Mouse (Mus musculus) MEL (cell line): ENCODE measurements around the gene Lad1. TPM values are rescaled to one million over a fixed set of nuclear protein-coding genes. Genes with fewer than 3 reads are reported as not detected.

Source experiments
- DNase-seq: peaks from one replicate; pipeline ENCODE4 v3.0.0; 2011; ENCODE audit warnings: low read depth, low spot score
- H3K27ac ChIP-seq: 2 replicates; pipeline ENCODE4 v1.5.1; 2012; ENCODE audit warnings: low read depth, mild to moderate bottlenecking, control low read depth, low read length, moderate library complexity; ENCODE audit not compliant: control insufficient read depth
- H3K27me3 ChIP-seq, 2 experiments: fragments of 150-350 bp in 1 of 2; sonication (generic) in 1 of 2; 2 replicates each; pipeline ENCODE4 v1.6.1; 2012; ENCODE audit warnings: low read length in 2 of 2, mild to moderate bottlenecking in 2 of 2, improper control_type of control experiment in 1 of 2, moderate library complexity in 1 of 2; ENCODE audit not compliant: insufficient read depth in 2 of 2, control insufficient read depth in 1 of 2
- H3K36me3 ChIP-seq, 2 experiments: 2 replicates each; pipeline ENCODE4 v1.6.1; 2012 to 2014; ENCODE audit warnings: low read length in 2 of 2, improper control_type of control experiment in 1 of 2, inconsistent platforms in 1 of 2, mild to moderate bottlenecking in 1 of 2; ENCODE audit not compliant: insufficient read depth in 2 of 2, control insufficient read depth in 1 of 2
- H3K4me1 ChIP-seq, 2 experiments: fragments of 150-350 bp in 1 of 2; sonication (generic) in 1 of 2; 2 replicates each; pipeline ENCODE4 v1.6.1; 2012; ENCODE audit warnings: low read length in 2 of 2, improper control_type of control experiment in 1 of 2, mild to moderate bottlenecking in 1 of 2; ENCODE audit not compliant: insufficient read depth in 2 of 2, control insufficient read depth in 1 of 2
- H3K4me3 ChIP-seq, 2 experiments: fragments of 150-350 bp in 1 of 2; sonication (generic) in 1 of 2; 2 replicates each; pipeline ENCODE4 v1.5.1; 2012; ENCODE audit warnings: low read depth in 2 of 2, low read length in 2 of 2, mild to moderate bottlenecking in 2 of 2, moderate library complexity in 2 of 2, control low read depth in 1 of 2, improper control_type of control experiment in 1 of 2; ENCODE audit not compliant: control insufficient read depth in 1 of 2, insufficient read depth in 1 of 2
- H3K79me2 ChIP-seq: 2 replicates; pipeline ENCODE4 v1.6.1; 2012; ENCODE audit warnings: mild to moderate bottlenecking, low read length, moderate library complexity; ENCODE audit not compliant: control insufficient read depth, poor library complexity, insufficient read depth
- H3K9ac ChIP-seq: 2 replicates; pipeline ENCODE4 v1.6.1; 2012; ENCODE audit warnings: low read depth, mild to moderate bottlenecking, control low read depth, low read length, moderate library complexity; ENCODE audit not compliant: control insufficient read depth, poor library complexity, severe bottlenecking
- H3K9me3 ChIP-seq: fragments of 150-350 bp; sonication (generic); replicated peaks from 2 replicates; pipeline ENCODE4 v1.6.1; 2012; ENCODE audit warnings: mild to moderate bottlenecking, low read length, improper control_type of control experiment, moderate library complexity; ENCODE audit not compliant: insufficient read depth
- BHLHE40 ChIP-seq: IDR thresholded peaks from 2 replicates; pipeline ENCODE4 v1.6.1; 2012; ENCODE audit warnings: low read depth, mild to moderate bottlenecking, inconsistent platforms, low read length, improper control_type of control experiment, borderline replicate concordance
- CHD1 ChIP-seq: IDR thresholded peaks from 2 replicates; pipeline ENCODE4 v1.6.1; 2012; ENCODE audit warnings: low read depth, mild to moderate bottlenecking, inconsistent platforms, low read length, improper control_type of control experiment
- CTCF ChIP-seq, 3 experiments: IDR thresholded peaks in 2 of 3; conservative IDR thresholded peaks in 1 of 3; 2 replicates each; pipeline ENCODE4 v1.5.1; 2011 to 2012; ENCODE audit warnings: low read length in 3 of 3, low read depth in 2 of 3, mild to moderate bottlenecking in 2 of 3, improper control_type of control experiment in 1 of 3, inconsistent platforms in 1 of 3, mixed read lengths in 1 of 3, moderate library complexity in 1 of 3; ENCODE audit not compliant: control insufficient read depth in 1 of 3, insufficient read depth in 1 of 3, poor library complexity in 1 of 3, severe bottlenecking in 1 of 3
- E2F4 ChIP-seq: IDR thresholded peaks from 2 replicates; pipeline ENCODE4 v1.6.1; 2011; ENCODE audit warnings: low read depth, low read length, improper control_type of control experiment, borderline replicate concordance
- ETS1 ChIP-seq: IDR thresholded peaks from 2 replicates; pipeline ENCODE4 v1.6.1; 2012; ENCODE audit warnings: low read depth, mild to moderate bottlenecking, inconsistent platforms, low read length, improper control_type of control experiment, moderate library complexity
- GABPA ChIP-seq: IDR thresholded peaks from 2 replicates; pipeline ENCODE4 v1.6.1; 2012; ENCODE audit warnings: low read depth, mild to moderate bottlenecking, inconsistent platforms, low read length, improper control_type of control experiment, moderate library complexity
- GATA1 ChIP-seq: IDR thresholded peaks from 2 replicates; pipeline ENCODE4 v1.6.1; 2011; ENCODE audit warnings: low read depth, low read length, improper control_type of control experiment
- KAT2A ChIP-seq: conservative IDR thresholded peaks from 2 replicates; pipeline ENCODE4 v1.6.1; 2012; ENCODE audit warnings: low read depth, low read length, improper control_type of control experiment, inconsistent platforms
- MAFK ChIP-seq: IDR thresholded peaks from 2 replicates; pipeline ENCODE4 v1.6.1; 2011; ENCODE audit warnings: low read depth, mild to moderate bottlenecking, low read length, improper control_type of control experiment, borderline replicate concordance
- MAX ChIP-seq: IDR thresholded peaks from 2 replicates; pipeline ENCODE4 v1.6.1; 2011; ENCODE audit warnings: low read length, improper control_type of control experiment
- MYC ChIP-seq: IDR thresholded peaks from 2 replicates; pipeline ENCODE4 v1.6.1; 2011; ENCODE audit warnings: low read depth, mild to moderate bottlenecking, low read length, improper control_type of control experiment, moderate library complexity
- NRF1 ChIP-seq: IDR thresholded peaks from 2 replicates; pipeline ENCODE4 v1.6.1; 2014; ENCODE audit warnings: low read depth, mild to moderate bottlenecking, inconsistent platforms, low read length, improper control_type of control experiment, moderate library complexity; ENCODE audit not compliant: poor library complexity, insufficient read depth, severe bottlenecking
- POLR2AphosphoS2 ChIP-seq: IDR thresholded peaks from 2 replicates; pipeline ENCODE4 v1.6.1; 2011; ENCODE audit warnings: low read length, improper control_type of control experiment
- RAD21 ChIP-seq: IDR thresholded peaks from 2 replicates; pipeline ENCODE4 v1.6.1; 2011; ENCODE audit warnings: mild to moderate bottlenecking, low read depth, low read length, improper control_type of control experiment
- RCOR1 ChIP-seq: IDR thresholded peaks from 2 replicates; pipeline ENCODE4 v1.6.1; 2012; ENCODE audit warnings: low read depth, mild to moderate bottlenecking, inconsistent platforms, low read length, improper control_type of control experiment
- TAL1 ChIP-seq: IDR thresholded peaks from 2 replicates; pipeline ENCODE4 v1.6.1; 2012; ENCODE audit warnings: mild to moderate bottlenecking, inconsistent platforms, low read length, moderate library complexity, mixed read lengths
- UBTF ChIP-seq: IDR thresholded peaks from 2 replicates; pipeline ENCODE4 v1.6.1; 2012; ENCODE audit warnings: low read depth, mild to moderate bottlenecking, inconsistent platforms, low read length, improper control_type of control experiment, moderate library complexity, borderline replicate concordance; ENCODE audit not compliant: insufficient read depth
- USF1 ChIP-seq: IDR thresholded peaks from 2 replicates; pipeline ENCODE4 v1.6.1; 2014; ENCODE audit warnings: low read depth, mild to moderate bottlenecking, inconsistent platforms, low read length, improper control_type of control experiment, moderate library complexity
- USF2 ChIP-seq, 2 experiments: IDR thresholded peaks; 2 replicates each; pipeline ENCODE4 v1.6.1; 2011 to 2012; ENCODE audit warnings: improper control_type of control experiment in 2 of 2, low read length in 2 of 2, borderline replicate concordance in 1 of 2, inconsistent platforms in 1 of 2, low read depth in 1 of 2, mild to moderate bottlenecking in 1 of 2; ENCODE audit not compliant: insufficient read depth in 1 of 2
- ZMIZ1 ChIP-seq: IDR thresholded peaks from 2 replicates; pipeline ENCODE4 v1.6.1; 2012; ENCODE audit warnings: low read depth, mild to moderate bottlenecking, inconsistent platforms, low read length, improper control_type of control experiment, moderate library complexity
- ZNF384 ChIP-seq: IDR thresholded peaks from 2 replicates; pipeline ENCODE4 v1.6.1; 2012; ENCODE audit warnings: low read depth, mild to moderate bottlenecking, inconsistent platforms, low read length, improper control_type of control experiment
- polyA plus RNA-seq, 2 experiments: library from polyadenylated mRNA; stranded (reverse) in 1 of 2; unstranded in 1 of 2; fragments of >175 nt in 1 of 2; fragments of >200 nt in 1 of 2; gene quantifications; 2 replicates each; pipeline versions ENCODE4 v1.2.1 to v1.2.4; 2012; ENCODE audit warnings: low replicate concordance in 2 of 2, low read depth in 1 of 2; ENCODE audit not compliant: insufficient read length in 2 of 2, insufficient read depth in 1 of 2, missing spikeins in 1 of 2
- total RNA-seq: library from RNA; depleted of rRNA; stranded (reverse); fragments of 300-350 nt; gene quantifications from 2 replicates; pipeline ENCODE4 v1.2.3, GENCODE M21; 2012

Gene Lad1
- total and polyA plus RNA-seq, 3 experiments: not detected

DNA sequence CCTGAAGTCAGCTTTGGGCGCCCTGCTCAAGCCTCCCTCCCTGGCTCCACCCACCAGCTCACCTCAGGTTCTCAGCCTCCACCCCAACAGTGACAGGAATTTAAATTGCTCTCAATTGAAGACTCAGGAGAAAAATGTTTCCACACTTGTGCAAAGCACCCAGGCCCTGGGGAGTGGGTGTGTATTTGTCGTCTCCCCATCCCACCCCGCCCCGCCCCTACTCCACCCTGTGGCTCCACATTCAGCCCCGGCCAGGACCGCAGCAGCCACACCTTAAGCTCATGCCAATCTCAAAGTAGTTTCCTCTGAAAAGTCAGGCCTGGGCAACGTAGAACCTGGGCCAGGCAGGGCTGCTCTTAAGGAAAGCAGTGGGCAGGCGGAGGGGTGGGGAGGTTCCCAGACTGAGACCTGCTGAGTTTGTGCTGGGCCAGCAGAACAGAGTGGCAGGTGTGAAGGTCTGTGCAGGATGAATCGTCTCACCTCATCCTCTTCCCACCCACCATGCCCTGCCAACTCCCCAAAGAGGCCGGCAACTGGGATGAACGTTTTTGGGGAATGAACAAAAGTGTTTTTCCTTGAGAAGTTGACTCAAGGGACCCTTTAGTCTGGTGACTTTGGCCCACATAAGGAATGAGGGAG, 38.9 kb downstream of the Lad1 start:
- TF ChIP-seq BHLHE40 (no peak), USF1 (no peak), MAX (no peak)
- TF ChIP-seq, all 39 proteins: peak for 0
- no peak for DNase-seq

DNA sequence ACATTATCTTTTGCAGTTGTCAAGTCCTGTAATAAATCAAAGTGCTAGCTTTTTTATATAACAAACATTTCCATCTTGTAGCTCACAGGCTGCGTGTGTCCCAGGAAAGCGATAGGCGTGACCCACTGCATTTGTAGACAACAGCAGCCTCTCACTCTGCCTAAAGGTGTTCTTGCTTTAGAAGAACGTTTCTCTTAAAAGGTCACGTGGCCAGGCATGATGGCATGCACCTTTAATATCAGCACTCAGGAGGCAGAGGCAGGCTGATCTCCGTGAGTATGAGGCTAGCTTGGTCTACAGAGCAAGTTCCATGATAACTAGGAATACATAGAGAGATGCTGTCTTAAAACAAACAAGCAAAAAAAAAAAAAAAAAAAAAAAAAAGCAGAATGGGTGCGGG, 40.1 kb downstream of the Lad1 start:
- Histone ChIP-seq H3K9ac (no peak overlapping the region), H3K9me3 (no peaks in the 10 kb centered on the region), H3K27ac (no peak overlapping the region), H3K4me1 (no peaks in the 10 kb centered on the region), H3K27me3 (peaks cover 0 to 9% of the 10 kb centered on the region in 2 experiments; a peak in 2 of 4 replicates), H3K4me3 (no peak overlapping the region), H3K36me3 (no peaks in the 10 kb centered on the region), H3K79me2 (no peaks in the 10 kb centered on the region)
- DNase-seq: no peak
- TF ChIP-seq MYC (no peak), CHD1 (no peak), E2F4 (no peak), KAT2A (no peak), RCOR1 (no peak)

More for the DNA sequence above, 38.9 kb downstream of the Lad1 start:
- Histone ChIP-seq H3K9me3 (no peaks in the 10 kb centered on the region), H3K27me3 (peaks cover 0 to 4% of the 10 kb centered on the region in 2 experiments; a peak in 2 of 4 replicates), H3K4me3 (no peak overlapping the region), H3K9ac (no peak overlapping the region), H3K79me2 (no peaks in the 10 kb centered on the region), H3K27ac (no peak overlapping the region), H3K4me1 (no peaks in the 10 kb centered on the region), H3K36me3 (no peaks in the 10 kb centered on the region)

DNA sequence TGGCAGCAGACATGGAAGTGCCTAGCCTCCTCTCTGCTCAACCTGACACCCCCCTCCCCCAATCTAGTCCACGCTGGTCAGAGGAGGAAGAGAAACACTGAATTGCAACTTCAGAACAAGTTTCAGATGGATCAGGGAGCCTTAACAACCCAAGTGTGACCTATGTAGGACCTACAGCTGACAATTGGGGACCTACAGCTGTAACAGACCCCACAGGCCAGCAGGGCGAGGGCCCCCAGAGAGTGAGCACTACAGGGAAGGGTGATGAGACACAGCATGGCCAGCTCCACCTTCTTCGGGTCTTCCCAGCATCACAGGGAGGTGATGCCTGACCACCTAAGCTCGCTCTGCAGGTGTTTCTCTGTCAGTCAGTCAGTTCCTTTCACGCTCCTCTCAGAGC, 42.7 kb downstream of the Lad1 start:
- Histone ChIP-seq H3K4me3 (no peak overlapping the region), H3K9me3 (no peaks in the 10 kb centered on the region), H3K79me2 (no peaks in the 10 kb centered on the region), H3K4me1 (no peaks in the 10 kb centered on the region), H3K9ac (no peak overlapping the region), H3K27ac (no peak overlapping the region), H3K36me3 (no peaks in the 10 kb centered on the region), H3K27me3 (peaks cover 0 to 9% of the 10 kb centered on the region in 2 experiments; a peak in 2 of 4 replicates)
- TF ChIP-seq ZNF384 (no peak), NRF1 (no peak), CTCF (IDR thresholded peaks at IDR 0.05 in 2 of 3, conservative IDR thresholded peaks at IDR 0.05 in 1 of 3; ENCODE audit: control insufficient read depth in 1 of 3, insufficient read depth in 1 of 3, low read depth in 2 of 3, low read length in 3 of 3, poor library complexity in 1 of 3, severe bottlenecking in 1 of 3) (no peak), ETS1 (no peak), TAL1 (no peak), ZMIZ1 (no peak), KAT2A (no peak), GABPA (no peak), CHD1 (no peak), UBTF (no peak), USF1 (no peak), POLR2AphosphoS2 (no peak), USF2 (IDR thresholded peaks at IDR 0.05; ENCODE audit: borderline replicate concordance in 1 of 2, insufficient read depth in 1 of 2, low read depth in 1 of 2, low read length in 2 of 2) (no peak), GATA1 (no peak), MAFK (no peak), RAD21 (no peak)
- DNase-seq: no peak
